Mouse (Mus musculus): Measurements from ENCODE around the gene Strc. TPM values are rescaled to one million over a fixed set of nuclear protein-coding genes. Genes with fewer than 3 reads are reported as not detected.
"Not testable (repeated sequence)": the region's sequence is repeated elsewhere in the genome, so short reads cannot be mapped to it uniquely, and the experiment has no call there.

The Strc gene
- total RNA-seq (2021), result not detected in 2 replicates
- long read RNA-seq, result 0 reads

GRCm38 (mm10) chr2:121386961-121387575 lies at the start of gene Strc:
Strc (minus strand) TSS chr2:121387168.
- not testable (repeated sequence) for DNase-seq

- no peak for DNase-seq
Observed at GRCm38 (mm10) chr2:121434854-121435253, 47.9 kb upstream of the Strc start.

DNA sequence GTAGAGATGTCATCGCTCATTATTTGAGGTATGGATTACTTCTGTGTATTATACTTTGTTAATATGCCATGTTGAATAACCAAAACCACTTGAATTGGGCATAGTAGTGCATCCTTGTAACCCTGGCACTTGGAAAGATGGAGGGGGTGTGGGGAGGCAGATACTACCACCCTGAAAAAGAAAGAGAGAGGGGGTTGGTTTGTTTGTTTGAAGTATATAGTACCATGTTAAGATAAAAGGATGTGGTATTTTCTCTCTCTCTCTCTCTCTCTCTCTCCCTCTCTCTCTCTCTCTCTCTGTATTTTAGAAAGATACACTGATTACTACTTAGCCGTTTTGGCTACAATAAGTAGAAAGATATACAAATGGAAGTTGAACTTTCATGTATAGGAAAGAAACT lies 38.9 kb upstream of the Strc start:
- no peak for DNase-seq

DNA sequence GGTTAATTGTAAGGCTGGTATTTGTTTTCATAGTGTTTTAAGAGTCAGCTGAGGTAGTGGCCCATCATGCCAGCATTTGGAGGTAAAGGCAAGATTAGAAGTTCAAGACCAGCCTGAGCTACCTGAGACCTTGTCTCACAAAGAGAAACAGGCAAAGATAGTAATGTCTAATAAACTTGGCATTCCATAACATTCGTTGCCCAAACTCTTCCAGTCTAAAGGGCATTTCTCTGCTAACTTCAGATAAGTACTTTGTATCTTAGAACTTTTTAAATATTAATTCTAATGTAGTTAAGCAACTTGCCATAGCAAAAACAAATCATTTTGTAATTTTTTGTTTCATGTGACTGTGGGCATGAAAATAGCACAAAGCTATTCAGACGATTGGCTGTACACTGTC lies 36.2 kb upstream of the Strc start:
- no peak for DNase-seq

DNA sequence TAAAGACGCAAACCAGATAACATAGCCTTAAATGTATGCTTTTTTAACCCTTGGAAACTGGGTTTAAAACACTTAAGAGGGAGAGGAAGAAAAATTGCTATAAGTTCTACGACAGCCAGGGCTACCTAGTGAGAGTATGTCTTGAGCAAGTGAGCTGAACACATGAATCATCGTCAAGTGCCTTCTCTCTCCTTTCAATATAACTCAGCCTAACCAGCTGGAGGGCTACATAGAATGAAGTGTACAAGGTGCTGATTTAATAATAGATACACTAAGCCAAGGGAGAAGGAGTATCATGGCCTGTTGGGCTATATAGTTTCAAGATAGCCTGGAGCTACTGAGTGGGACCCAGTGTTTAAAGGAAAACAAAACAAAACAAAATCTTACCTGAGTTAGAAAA lies 31.5 kb upstream of the Strc start:
- DNase-seq, result no peak

DNA sequence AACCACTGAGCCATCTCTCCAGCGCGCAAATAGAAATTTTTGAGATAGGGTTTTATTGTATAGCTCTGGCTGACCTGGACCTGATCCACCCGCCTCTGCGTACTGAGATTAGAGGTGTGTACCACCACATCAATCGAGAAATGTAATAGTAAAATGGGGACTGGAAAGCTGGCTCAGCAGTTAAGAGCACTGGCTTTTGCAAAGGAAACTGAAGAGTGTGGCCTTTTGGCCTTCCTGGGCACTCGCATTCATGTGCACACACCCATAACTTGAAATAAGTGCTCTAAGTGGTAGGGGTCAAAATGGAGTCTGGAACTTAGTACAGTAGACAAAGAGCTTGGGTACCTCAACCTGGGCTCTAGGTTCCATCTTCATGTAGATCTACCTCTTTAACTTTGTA lies 29.4 kb upstream of the Strc start:
- no peak for DNase-seq

DNA sequence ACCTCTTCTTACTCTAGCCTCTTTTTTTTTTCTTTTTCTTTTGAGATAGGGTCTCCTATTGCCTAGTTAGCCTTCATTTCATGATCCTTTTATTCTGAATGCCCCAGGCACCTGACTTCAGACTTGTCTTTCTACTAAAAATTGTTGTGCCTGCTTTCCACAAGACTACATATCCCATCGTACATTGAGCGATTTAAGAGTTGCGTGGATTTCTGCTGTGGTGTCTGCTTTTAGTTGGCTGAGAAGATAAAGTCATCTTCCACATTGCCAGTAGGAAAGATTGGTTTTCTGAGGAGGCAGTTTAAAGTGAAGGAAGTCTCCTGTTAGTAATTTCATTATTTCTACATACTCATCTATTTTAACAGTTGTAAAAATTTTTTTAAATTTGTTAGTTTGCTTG lies 28.6 kb upstream of the Strc start:
- DNase-seq, result no peak

DNA sequence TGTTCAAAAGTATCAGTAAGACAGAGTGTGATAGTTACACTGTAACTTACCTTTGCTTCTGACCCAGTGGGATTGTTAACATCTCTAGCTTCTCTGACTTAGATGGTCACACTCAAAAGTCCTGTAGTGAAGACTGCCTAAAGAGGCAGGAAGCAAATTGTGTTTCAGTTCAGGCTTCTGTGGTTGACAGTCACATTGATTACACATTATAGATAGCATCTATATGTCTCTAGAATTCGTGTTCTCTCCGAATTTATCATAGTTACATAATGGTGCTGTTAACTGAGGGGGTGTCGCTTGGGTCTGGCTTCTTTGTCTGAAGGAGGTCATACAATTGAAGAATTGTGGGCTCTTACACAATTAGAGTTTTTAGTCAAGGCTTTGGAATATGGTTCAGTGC lies 28.1 kb upstream of the Strc start:
- DNase-seq, result no peak

GRCm38 (mm10) chr2:121414139-121414685 lies 27.2 kb upstream of the Strc start:
- DNase-seq, result no peak

DNA sequence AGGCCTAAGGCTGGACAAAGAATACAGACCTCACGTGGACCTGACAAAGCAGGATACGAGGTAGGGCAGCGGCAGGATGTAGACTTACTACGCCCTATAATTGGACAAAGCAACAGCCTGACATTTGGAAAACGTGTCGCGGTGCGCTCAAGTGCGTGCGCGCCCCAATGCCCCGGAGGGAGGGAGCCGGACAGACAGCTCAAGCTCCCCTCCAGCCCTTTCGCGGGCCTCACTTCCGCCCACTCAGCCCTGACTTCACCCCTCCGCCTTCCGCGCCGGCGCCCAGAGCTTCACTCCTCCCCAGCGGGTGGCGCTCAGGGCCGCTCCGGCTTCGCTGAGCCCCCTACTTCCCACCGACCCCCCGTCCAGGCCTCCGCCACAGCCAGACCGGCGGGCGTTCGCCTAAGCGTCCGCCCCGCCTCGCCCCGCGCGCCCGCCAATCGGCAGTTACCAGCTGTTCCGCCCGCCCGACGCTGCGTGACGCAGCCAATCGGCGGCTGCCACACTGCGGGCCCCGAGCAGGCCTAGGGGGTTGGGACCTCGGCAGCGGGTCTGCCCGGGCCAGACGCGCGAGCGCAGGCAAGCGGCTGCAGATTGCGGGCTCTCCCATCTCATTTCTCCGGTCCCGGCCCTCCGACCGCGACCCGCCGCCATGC lies 26.5 kb upstream of the Strc start, which contains the start of the genes Pdia3 and Catsper2:
Pdia3 (plus strand) TSS at position 389 of the 656 bp plus-strand sequence.
Catsper2 (minus strand) TSS at position 406 of the 656 bp plus-strand sequence.
- DNase-seq, result peak; percentile 97

- DNase-seq, result peak; percentile 8
Observed at GRCm38 (mm10) chr2:121412843-121413386, 25.9 kb upstream of the Strc start.

GRCm38 (mm10) chr2:121408160-121408559 lies 21.2 kb upstream of the Strc start:
- DNase-seq, result peak; percentile 51

DNA sequence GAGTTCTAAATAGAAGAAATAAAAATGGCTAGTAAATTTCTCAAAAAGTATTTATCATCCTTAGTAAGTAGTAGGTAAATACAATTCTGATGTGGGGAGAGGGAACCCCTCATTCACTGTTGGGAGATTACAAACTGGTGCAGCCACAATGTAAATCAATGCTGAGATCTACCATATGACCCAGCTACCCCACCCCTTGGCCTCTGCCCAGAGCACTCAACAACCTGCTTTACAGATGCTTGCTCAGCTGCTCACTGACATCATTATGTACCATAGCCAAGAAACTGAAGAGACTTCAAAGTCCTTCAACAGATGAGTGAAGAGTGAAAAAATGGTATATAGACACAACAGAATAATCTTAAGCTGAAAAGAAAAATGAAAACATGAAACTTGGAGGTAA lies 16.3 kb upstream of the Strc start:
- DNase-seq, result no peak

DNA sequence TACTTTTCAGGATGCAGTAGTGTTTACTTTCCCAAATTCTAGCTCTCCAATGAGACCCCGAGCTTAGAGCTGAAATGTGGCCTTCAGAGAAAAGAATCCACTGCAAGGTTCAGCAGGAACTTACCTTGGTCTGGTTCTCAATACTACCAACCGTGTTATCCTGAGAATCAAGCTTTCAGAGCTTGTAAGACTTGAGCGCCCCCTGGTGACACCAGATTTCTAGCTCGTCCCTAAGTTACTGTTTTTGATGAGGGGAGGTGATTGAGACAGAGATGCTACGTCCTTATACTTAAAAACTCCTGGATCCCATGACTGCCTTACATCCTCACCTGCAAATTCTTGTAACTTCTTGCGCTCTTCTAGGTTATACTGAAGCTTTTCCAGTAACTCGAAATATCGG lies 9.7 kb upstream of the Strc start:
- DNase-seq, result peak; percentile 88

GRCm38 (mm10) chr2:121374766-121375165 lies 12.2 kb downstream of the Strc start:
- no peak for DNase-seq

DNA sequence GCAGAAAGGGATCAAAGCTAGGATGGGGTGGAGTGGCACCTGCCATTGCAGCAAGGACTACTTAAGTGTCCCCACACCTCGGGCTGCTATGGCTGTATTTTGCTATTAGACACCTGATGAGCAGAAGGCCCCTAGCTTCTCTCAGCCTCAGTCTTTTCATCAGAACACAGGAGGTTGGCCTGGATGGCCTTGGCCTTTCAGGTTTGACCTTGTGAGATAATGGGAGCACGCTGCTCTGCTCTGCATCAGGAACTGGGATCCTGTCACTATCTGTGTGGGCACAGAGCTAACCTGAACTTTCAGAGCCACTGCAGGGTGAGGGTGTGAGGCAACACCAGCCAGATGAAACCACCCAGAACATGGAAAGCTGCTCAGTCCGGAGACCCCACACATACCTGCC lies 14.7 kb downstream of the Strc start:
- no peak for DNase-seq

DNA sequence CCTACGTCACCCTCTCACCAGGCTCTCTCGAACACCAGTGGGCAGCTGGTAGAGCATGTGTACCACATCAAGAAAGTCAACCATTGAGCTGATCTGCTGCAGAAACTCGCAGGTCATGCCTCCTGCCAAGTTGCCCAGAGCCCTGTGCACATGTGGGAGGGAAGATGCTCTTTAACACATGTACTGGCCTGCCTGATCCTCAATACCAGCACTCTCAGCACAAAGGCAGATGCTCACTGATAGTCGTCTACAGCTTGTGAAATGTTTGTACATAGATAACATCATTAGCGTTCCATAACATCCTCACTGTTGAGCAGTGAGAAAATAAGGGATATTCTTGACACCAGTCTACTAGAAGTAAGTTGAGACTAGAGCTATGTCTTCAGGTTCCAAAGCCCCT lies 16.0 kb downstream of the Strc start:
- DNase-seq, result no peak

GRCm38 (mm10) chr2:121368831-121369230 lies 18.1 kb downstream of the Strc start:
- no peak for DNase-seq

DNA sequence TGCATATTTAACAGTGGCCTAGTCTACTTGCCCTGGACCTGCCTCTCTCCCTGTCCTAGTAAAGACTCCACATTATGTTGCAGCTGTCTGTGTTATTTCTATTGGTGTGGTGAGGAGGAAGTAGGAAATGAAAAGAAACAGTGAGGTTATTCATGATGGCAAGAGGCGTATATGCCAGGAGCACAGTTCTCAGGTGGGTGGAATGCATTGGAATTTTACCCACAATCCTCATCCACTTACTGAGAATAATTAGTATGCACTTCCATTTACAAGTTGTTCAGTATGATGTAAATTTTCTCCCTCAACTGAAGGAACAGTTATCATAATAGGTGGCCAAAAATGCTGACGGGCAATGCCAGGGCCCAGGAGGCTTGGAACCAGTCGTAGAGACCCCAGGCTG lies 23.3 kb downstream of the Strc start:
- no peak for DNase-seq

- DNase-seq, result no peak
Observed at GRCm38 (mm10) chr2:121359461-121359860, 27.5 kb downstream of the Strc start.

DNA sequence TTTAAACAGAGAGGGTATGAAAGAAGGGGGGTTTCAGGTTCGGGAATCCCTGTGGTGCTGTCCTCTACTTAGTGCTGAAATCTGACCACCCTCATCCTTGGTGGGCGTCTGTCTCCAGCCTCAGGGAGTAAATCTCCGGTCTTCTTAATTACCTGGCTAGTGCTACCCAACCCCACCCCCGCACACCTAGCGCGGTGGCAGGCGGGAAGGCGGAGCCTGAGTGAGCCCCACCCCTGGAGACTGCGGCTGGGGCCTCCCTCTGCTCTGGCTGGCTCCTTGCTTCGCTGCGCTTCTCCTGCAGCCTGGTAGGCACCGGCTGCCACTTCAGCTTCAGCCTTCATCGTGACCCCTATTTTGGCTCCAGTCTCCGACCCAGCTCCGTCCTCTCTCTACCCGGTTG lies 28.6 kb downstream of the Strc start:
- DNase-seq, result peak; percentile 56

DNA sequence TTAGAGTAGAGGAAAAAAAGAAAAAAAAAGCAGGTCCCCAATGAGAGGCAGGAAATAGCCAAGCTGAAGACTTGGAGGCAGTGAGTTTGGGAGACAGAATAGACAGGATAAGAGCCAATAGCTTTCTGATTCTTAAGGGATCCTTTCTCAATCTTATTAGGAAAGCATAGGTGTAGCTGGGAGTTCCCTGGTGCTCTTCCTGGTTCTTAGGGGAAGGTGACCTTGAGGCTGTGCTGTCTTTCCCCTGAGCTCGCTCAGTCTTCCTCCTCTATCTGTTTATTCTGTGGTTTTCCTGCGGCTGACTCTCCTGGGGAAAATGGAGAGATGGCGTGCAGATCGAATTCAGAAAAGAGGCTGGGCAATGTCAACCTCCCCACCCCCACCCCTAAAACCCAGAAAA lies 29.0 kb downstream of the Strc start:
- no peak for DNase-seq

GRCm38 (mm10) chr2:121357494-121357893 lies 29.5 kb downstream of the Strc start, which contains the start of gene Ckmt1:
Ckmt1 (plus strand) TSS chr2:121357714.
- no peak for DNase-seq

All from adrenal gland, postnatal 25 days (tissue).